Mouse (Mus musculus) left cerebral cortex, adult 6 months (tissue): ENCODE results near the gene Hbb-bh2. TPM values are rescaled to one million over a fixed set of nuclear protein-coding genes. Genes with fewer than 3 reads are reported as not detected.

Experiments
- long read RNA-seq, 2 experiments: library from polyadenylated mRNA; unstranded; transcript quantifications; one replicate each; pipeline ENCODE4 v2.0.0; 2019 to 2020
- polyA plus RNA-seq: library from polyadenylated mRNA; unstranded; fragments of <200 nt; fragmentation: Nextera tagmentation; gene quantifications from 2 replicates; pipeline ENCODE4 v1.2.3, GENCODE M21; 2021

Hbb-bh2 gene
- polyA plus RNA-seq: not detected in 2 replicates
- long read RNA-seq, experiment 1: 0 reads
- long read RNA-seq, experiment 2: 0 reads

DNA sequence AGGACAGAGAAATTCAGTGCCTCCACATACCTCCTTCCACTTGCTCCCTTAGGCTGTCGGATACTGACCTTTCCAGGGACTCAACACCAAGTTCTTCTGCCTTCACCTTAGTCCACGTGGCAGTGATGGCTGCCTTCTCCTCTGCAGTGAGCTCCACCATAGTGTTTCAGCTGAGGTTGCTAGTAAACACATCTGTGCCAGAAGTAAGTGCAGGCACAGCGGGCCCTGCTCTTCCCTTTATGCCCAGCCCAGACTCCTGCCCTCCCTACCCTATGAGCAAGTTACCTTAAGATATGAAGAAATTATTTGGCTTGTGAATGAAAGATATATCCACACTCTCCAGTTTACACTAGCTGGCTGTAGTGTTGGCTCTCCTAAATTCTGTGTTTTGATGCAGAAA lies at the start of gene Hbb-bh2:
TSS of gene Hbb-bh2 (minus strand) at position 253 of the 400 bp plus-strand sequence.

DNA sequence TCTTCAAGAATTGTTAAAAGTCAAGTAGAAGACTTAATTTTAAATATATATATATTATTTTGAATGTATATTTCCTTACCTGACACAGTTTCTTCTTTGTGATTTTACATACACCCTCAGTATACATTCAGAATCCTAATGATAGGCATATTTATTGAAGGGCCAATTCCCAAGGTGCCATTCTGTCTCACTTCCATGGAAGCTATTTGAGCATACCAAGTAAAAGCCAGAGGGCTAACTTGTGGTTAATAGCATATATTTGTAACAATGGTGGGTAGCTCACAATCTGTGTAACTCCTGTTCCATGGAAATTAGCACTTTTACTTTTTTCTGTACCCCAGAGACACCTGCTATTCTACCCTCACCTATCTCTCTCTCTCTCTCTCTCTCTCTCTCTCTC lies 45.8 kb upstream of the Hbb-bh2 start, which contains the start of gene Olfr66:
TSS of gene Olfr66 (minus strand) at position 101 of the 400 bp plus-strand sequence.

DNA sequence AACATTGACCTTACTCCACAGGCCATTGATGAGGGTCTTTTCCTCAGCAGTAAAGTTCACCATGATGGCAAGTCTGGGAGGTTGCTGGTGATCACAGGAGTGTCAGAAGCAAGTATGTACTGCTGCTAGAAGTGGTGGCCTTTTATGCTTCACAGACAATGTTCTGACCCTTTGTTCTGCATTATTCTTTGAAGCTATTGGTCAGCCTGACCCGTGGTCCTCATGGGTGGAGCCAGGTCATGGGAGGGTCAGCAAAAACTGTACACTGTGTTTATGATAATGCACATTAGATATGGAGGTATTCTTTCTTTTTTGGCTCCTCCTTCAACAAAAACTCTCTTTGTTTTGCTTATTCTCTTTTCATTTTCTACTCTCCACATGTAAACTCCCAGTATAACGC lies 12.8 kb upstream of the Hbb-bh2 start, which contains the start of gene Hbb-y:
TSS of gene Hbb-y (minus strand) at position 127 of the 400 bp plus-strand sequence.

DNA sequence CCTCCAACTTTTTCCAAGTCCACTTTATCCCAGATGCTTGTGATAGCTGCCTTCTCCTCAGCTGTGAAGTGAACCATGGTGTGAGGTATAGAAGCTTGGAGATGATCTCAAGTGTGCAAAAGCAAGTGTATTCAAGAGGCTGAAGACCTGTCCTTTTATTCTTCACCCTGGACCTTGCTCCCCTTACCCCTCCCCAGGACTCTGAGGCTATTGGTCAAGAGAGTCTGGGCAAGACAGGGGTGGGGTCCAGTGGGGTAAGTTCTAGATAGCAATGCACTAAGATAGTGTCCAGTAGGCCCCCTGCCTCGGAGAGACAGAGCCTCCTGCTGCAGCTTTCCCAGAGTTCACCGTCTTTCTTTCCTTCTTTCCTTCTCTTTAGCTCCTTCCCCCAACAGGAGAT lies 2.7 kb upstream of the Hbb-bh2 start, which contains the start of gene Hbb-bh1:
TSS of gene Hbb-bh1 (minus strand) at position 131 of the 400 bp plus-strand sequence.

DNA sequence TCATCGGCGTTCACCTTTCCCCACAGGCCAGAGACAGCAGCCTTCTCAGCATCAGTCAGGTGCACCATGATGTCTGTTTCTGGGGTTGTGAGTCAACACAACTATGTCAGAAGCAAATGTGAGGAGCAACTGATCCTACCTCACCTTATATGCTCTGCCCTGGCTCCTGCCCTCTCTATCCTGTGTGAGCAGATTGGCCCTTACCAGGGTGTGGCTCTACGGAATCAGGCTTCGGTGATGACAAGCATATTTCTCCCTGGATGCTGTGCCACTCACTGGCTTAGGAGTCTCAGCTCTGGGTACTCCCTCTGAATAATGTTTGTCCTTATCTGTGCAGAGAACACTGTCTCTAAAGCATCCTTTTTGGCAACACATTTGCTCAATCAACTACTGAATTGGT lies 12.5 kb downstream of the Hbb-bh2 start, which contains the start of gene Hbb-bs:
TSS of gene Hbb-bs (minus strand) at position 289 of the 400 bp plus-strand sequence.

DNA sequence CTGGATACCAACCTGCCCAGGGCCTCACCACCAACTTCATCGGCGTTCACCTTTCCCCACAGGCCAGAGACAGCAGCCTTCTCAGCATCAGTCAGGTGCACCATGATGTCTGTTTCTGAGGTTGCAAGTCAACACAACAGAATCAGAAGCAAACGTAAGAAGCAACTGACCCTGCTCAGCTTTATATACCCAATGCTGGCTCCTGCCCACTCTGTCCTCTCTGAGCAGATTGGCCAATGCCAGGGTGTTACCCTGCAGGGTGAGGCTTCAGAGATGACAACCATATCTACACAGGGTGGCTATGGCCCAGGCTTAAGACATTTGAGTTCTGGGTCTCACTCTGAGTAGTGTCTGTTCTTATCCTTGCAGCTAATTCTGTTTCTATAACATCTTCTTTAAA lies 26.6 kb downstream of the Hbb-bh2 start, which contains the start of gene Hbb-bt:
TSS of gene Hbb-bt (minus strand) at position 231 of the 400 bp plus-strand sequence.

DNA sequence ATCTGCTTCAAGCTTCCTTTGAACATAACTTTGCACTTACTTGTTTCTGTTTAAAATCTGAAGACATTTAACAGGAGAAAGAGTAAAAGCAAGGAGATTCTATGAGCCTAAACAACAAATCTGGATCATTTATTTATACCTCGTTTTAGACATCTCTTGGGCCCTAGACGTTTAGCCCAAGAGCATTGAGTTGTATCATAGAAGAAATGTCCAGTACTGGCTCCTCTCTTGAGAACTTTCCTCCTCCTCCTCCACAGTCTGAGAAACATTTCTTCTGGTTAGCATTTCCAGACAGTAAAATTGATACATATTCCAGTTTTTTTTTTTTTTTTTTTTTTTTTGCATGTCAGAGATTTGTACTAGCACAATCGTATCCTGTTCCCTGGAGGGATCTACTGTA lies 48.6 kb downstream of the Hbb-bh2 start, which contains the start of gene Olfr67:
TSS of gene Olfr67 (minus strand) at position 101 of the 400 bp plus-strand sequence.

Other genes with a start within 250 kb of the Hbb-bh2 start
- gene Olfr619, start 239.9 kb downstream of the Hbb-bh2 start, polyA plus RNA-seq: not detected in 2 replicates
- not detected in 2 replicates for gene Olfr620, start 228.0 kb downstream of the Hbb-bh2 start, polyA plus RNA-seq
- not detected in 2 replicates for gene Olfr622, start 197.8 kb downstream of the Hbb-bh2 start, polyA plus RNA-seq
- gene Olfr623, start 176.8 kb downstream of the Hbb-bh2 start, polyA plus RNA-seq: not detected in 2 replicates
- 0.01 TPM in 1 of 2 replicates, not detected in the other for gene Olfr624, start 169.3 kb downstream of the Hbb-bh2 start, polyA plus RNA-seq
- gene Olfr625-ps1, start 157.8 kb downstream of the Hbb-bh2 start, polyA plus RNA-seq: not detected in 2 replicates
- gene Olfr243, start 125.8 kb downstream of the Hbb-bh2 start, polyA plus RNA-seq: not detected in 2 replicates
- not detected in 2 replicates for gene Olfr628, start 110.1 kb downstream of the Hbb-bh2 start, polyA plus RNA-seq
- not detected in 2 replicates for gene Olfr629, start 95.6 kb downstream of the Hbb-bh2 start, polyA plus RNA-seq
- gene Olfr630, start 83.2 kb downstream of the Hbb-bh2 start, polyA plus RNA-seq: not detected in 2 replicates
- gene Olfr69, start 68.9 kb downstream of the Hbb-bh2 start, polyA plus RNA-seq: not detected in 2 replicates
- gene Olfr68, start 60.8 kb downstream of the Hbb-bh2 start, polyA plus RNA-seq: not detected in 2 replicates
- not detected in 2 replicates for gene Olfr67, start 48.7 kb downstream of the Hbb-bh2 start, polyA plus RNA-seq
- gene Hbb-bt, start 26.5 kb downstream of the Hbb-bh2 start, polyA plus RNA-seq: 3.2 and 6.0 TPM in 2 replicates
- 18.9 and 25.8 TPM in 2 replicates for gene Hbb-bs, start 12.4 kb downstream of the Hbb-bh2 start, polyA plus RNA-seq
- not detected in 2 replicates for gene Hbb-bh1, start 2.6 kb upstream of the Hbb-bh2 start, polyA plus RNA-seq
- gene Hbb-y, start 12.7 kb upstream of the Hbb-bh2 start, polyA plus RNA-seq: 0.20 TPM in 1 of 2 replicates, not detected in the other
- not detected in 2 replicates for gene Olfr66, start 45.7 kb upstream of the Hbb-bh2 start, polyA plus RNA-seq
- gene Olfr64, start 54.0 kb upstream of the Hbb-bh2 start, polyA plus RNA-seq: not detected in 2 replicates
- not detected in 2 replicates for gene Olfr65, start 63.0 kb upstream of the Hbb-bh2 start, polyA plus RNA-seq
- gene Olfr631, start 88.3 kb upstream of the Hbb-bh2 start, polyA plus RNA-seq: not detected in 2 replicates
- gene Olfr632, start 93.8 kb upstream of the Hbb-bh2 start, polyA plus RNA-seq: not detected in 2 replicates
- gene Olfr633, start 103.9 kb upstream of the Hbb-bh2 start, polyA plus RNA-seq: not detected in 2 replicates
- 0.01 TPM in 1 of 2 replicates, not detected in the other for gene Olfr635, start 130.6 kb upstream of the Hbb-bh2 start, polyA plus RNA-seq
- not detected in 2 replicates for gene Olfr638, start 158.2 kb upstream of the Hbb-bh2 start, polyA plus RNA-seq
- 0.01 TPM in 1 of 2 replicates, not detected in the other for gene Olfr639, start 176.8 kb upstream of the Hbb-bh2 start, polyA plus RNA-seq
- not detected in 2 replicates for gene Olfr640, start 185.1 kb upstream of the Hbb-bh2 start, polyA plus RNA-seq
- not detected in 2 replicates for gene Olfr641, start 194.9 kb upstream of the Hbb-bh2 start, polyA plus RNA-seq
- gene Olfr642, start 212.1 kb upstream of the Hbb-bh2 start, polyA plus RNA-seq: not detected in 2 replicates
- gene 4930516K23Rik, start 220.9 kb upstream of the Hbb-bh2 start, polyA plus RNA-seq: not detected in 2 replicates
- gene Olfr644, start 231.3 kb upstream of the Hbb-bh2 start, polyA plus RNA-seq: not detected in 2 replicates
- gene Olfr645, start 244.9 kb upstream of the Hbb-bh2 start, polyA plus RNA-seq: not detected in 2 replicates